Mouse (Mus musculus) bone marrow, adult 2 months (tissue): ENCODE results near the gene Pnldc1.

Experiments used
- CTCF ChIP-seq: fragments of 200-500 bp; IDR thresholded peaks from 2 replicates; pipeline ENCODE4 v1.5.1; 2011; ENCODE audit warnings: low read length, control low read depth; ENCODE audit not compliant: control insufficient read depth, insufficient read depth
- POLR2A ChIP-seq: fragments of 200-500 bp; IDR thresholded peaks from 2 replicates; pipeline ENCODE4 v1.6.1; 2011; ENCODE audit warnings: low read depth, mild to moderate bottlenecking, control low read depth, low read length, borderline replicate concordance; ENCODE audit not compliant: control insufficient read depth

GRCm38 (mm10) chr17:12858072-12858471 lies 52.0 kb downstream of the Pnldc1 start:
- no peak for TF ChIP-seq POLR2A
- no peak for TF ChIP-seq CTCF
